Mouse (Mus musculus) CD4-positive, CD25-positive, alpha-beta regulatory T cell, adult 4 months (primary cell): ENCODE data around the gene Aox2. TPM values are rescaled to one million over a fixed set of nuclear protein-coding genes. Genes with fewer than 3 reads are reported as not detected.
A peak's percentile ranks its signal among the peaks of the same experiment; 100 is the strongest.

Experiments
- ATAC-seq: one replicate; pipeline ENCODE4 v1.8.0; 2017
- polyA plus RNA-seq, 2 experiments: library from polyadenylated mRNA; unstranded; fragments of 100-300 nt; shearing (Covaris generic); gene quantifications; one replicate each; pipeline ENCODE4 v1.2.1; 2017

The Aox2 gene
- polyA plus RNA-seq, 2 experiments from 2014 or later: 0.10 TPM; not detected in 1

DNA sequence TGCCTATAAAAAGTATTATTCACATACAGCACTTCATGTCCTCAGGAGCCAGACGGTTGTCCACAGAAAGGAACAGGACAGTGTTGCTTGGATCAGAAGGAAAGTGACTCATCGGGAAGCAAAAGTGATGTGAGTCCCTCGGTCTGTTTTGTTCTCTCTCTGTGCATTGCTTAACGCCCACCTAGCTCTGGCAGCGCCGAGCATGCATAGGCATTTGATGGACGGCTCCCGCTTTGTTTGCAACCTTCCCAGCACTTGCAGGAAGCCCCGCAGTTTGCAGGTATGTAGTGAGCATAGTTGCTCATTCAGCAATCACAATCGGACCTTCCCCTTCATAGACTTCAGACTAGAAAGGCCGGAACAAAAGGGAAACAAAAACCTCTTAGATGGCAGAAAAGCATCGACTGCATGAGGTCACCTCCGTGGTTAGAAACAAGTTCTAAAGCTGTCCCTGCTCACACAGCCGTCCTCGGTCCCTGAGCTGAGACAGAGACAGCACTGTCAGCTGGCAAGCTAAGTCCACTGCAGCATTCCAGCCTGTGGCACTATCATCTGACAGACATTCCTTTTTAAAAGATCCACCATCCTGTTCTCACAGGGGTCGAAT lies 11.8 kb downstream of the Aox2 start:
- ATAC-seq: no peak

DNA sequence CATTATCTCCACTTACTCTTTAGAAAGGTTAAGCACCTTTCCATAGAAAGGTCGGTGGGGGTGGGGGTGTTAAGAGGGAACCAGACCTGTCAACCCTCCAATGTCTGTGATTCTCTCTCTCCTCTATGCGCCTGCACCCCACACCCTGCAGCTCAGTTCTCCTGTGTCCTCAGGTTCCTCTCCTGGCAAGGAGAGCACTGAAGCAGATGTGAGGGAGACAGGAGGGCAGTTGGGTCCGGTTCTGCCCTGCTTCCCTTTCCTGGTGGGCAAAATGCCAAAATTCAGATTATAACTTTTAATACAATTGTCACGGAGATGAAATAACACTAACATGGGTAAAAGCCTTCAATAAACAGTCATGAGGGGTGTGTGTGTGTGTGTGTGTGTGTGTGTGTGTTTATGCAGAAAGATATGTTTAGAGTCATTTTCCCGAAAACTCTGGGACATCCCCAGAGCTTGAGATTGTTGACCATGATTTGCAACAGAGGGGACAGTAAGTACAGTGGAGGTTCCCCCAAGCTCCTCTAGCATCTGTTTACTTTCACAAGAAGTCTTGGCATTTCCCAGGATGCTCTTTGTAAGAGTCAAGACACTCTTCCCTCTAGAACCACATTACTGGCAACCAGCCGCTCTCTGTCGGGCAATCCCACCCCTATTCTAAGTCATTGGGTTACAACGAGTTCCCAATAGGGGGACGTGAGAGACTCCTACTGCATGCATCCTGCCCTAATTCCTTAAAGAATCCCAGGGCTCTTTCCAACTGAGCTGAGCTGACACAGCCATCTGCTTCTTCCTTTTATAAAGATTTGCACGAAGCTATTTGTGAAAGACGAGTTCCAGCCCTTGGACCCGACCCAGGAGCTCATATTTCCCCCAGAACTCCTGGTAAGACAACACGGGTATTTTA lies 13.5 kb downstream of the Aox2 start:
- no peak for ATAC-seq

DNA sequence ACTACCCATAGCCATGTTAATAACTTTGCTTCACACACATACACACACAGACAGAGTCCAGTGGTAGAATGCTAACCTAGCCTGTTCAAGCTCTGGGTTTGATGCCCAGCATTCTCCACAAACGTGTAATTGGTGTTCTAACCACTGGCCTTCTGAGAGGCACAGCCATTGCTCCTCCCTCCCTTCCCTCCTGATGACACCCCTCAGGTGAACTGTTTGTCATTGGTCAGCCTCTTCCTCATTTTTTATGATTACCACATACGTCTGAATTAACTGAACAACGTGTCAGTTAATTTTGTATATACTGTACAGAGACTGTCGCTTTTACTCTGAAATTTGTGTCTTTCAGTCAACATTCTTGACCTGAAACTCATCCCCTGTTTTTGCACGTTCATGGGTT lies 16.6 kb downstream of the Aox2 start:
- no peak for ATAC-seq

DNA sequence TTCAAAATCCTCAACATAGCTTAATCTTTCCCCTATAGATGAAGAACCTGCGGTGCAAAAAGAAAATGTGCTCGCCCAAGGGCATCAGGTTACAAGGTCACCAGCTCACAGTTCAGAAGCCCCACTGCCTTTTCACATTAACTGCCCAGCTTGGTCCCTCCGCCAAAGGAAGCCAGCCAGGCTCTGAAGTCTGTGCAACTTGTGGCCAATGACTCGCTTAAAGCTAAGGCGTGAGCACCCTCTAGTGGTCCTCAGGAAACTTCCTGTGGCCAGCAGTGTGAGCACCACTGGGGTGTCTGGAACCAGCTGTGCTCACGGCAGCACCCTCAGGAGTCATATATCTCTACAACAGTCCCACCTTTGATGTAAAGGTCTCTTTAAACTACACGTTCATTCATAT lies 18.2 kb downstream of the Aox2 start:
- ATAC-seq: peak; percentile 60

DNA sequence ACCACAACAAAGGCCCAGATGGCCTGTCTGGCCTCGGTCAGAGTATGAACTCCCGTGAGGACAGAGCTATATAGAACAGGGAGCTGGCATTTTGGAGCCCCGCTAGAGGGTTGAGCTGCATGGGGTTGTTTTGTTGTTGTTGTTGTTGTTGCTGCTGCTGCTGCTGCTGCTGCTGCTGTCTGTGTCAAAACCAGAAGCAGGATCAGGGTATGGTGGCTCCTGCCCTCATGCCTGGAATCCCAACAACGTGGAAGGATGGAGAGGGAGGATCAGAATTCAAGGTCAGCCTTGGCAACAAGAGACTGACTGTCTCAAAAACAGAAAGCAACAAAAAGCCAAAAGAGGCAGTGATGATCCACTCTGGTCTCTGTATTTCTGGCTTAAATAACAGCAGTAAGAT lies 18.7 kb downstream of the Aox2 start:
- ATAC-seq: no peak

DNA sequence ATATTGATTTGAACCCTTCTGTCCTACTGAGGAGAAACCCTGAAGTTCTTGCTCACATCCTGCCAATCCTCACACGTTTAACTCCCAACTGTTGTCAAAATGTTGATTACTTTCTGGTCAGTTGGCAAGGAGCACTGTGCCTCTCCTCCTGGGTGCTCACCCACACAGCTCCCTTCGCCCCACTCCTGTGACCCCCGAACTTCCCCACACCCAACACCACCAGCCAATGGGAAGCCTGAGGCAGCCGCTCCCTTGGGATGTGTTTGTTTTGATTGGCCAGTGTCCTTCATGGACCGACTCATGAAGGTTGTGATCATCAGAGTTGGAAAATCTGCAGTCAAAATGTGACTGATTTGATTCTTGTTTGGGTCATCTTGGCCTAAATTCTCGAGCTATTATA lies 20.2 kb downstream of the Aox2 start:
- ATAC-seq: no peak

DNA sequence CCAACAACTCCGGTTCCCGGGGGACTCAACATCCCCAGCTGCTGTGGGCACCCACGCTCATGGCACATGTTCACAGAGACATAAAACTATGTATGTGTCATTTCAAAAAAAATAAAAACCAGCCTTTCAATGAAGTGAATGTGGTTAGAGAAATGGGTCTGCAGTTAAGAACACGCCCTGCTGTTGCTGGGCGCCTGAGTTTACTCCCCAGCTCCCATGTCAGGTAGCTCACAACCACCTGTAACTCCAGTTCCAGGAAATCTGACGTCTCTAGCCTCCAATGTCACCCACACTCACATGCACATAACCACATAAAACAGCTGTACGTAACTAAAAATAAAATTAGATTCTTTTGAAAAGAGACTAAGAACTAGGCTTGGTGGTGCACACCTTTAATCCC lies 22.9 kb downstream of the Aox2 start:
- ATAC-seq: peak; percentile 64

DNA sequence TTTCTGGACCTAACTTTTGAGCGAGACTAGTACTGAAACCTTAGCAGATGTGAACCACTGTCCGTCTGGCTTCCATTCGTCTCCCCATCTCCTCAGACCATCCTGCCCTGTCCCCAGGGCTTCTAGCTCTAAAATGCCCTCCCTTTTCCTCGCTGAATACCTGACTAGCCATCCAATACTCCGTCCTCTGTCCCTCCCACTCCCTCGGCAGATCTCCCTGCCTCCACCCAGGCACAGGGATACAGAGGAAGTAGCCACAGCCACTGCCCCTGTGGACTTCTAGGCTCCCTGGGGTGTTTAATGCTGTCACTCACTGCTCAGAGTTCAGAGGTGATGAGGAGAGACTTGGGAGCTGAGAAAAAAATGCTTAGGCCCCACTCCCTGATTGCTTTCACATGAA lies 23.9 kb downstream of the Aox2 start:
- no peak for ATAC-seq

DNA sequence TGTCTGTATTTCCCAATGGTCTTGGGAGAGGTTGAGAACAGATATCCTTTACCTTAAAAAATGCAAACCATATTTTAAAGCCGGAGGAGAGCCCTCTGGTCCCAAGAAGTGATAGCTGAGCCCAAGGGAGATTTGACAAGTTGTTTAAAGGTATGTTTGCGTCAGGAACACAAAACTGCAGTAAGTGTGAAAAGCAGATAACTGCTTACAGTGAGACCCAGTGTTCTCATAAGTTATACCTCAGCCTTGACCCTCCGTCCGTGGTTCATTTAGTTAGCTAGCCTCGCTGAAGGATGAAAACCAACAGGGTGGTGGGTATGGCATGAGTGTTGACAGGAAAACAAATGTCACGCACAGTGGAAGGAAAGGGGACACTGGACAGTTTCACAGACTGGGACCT lies 24.9 kb downstream of the Aox2 start:
- ATAC-seq: no peak

DNA sequence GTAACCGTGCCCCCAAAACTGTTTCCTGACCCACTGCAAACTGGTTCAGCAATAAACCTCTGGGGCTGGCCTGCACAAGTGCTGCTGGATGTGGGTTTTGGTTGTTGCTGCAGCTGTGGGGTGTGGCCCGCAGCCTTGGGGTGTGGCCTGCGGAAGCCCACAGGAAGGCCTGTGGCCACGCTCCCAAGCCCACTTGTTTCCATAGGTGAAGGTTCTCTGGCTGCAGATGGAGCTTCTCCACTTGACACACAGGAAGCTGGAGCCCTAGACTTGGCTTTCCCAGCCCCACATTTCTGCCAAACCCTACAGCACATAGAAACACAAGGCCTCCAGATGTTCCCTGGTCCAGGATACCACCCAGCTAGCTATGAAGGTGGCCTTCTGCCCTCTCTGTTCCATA lies 25.6 kb downstream of the Aox2 start:
- peak; percentile 79 for ATAC-seq

DNA sequence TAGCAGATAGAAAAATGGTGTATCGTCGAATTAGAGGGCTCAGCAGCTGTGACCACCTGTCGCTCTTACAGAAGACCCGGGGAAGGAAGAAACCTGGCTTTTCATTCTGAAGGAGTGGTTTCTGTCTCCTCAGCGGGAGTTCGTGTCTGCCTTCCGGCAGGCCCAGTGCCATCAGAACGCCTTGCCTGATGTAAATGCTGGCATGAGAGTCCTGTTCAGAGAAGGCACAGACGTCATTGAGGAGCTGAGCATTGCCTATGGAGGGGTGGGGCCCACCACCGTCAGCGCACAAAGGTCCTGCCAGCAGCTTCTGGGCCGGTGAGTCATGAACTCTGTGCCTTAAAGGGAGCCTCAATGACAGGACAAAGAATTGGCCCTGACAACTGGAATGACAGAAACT lies 26.2 kb downstream of the Aox2 start:
- peak; percentile 35 for ATAC-seq

DNA sequence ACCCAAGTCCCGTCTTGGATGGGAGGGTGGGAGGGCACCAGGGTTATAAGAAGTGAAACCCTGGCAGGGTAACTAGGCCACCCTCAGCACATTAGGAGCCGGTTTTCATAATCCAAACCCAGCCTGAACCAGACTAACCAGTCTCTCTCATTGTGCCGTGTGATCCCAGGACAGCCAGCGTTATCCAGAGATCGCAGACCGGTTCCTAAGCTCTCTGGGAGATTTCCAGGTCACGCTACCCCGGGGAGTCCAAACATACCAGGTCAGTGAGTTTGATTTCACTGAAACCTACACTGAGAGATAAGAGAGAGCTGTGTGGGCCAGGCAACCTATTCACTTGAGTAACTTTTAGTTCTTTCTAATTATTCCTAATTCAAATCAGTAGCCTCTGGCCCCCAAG lies 29.1 kb downstream of the Aox2 start:
- ATAC-seq: no peak

DNA sequence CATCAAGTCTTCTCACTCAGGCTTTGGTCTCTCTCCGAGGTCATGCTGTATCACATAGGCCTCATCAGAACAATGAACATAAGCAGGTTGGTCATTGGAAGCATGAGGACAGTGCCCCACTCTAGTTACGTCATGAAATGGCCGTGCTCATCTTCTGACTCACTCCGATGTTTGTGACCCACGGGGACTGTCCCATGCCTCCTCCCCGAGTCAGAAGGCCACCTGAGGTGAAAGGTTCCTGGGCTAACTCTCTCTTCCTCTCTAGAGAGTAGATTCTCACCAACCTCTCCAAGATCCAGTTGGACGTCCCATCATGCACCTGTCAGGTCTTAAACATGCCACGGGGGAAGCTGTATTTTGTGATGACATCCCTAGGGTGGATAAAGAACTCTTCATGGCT lies 30.5 kb downstream of the Aox2 start:
- ATAC-seq: no peak

DNA sequence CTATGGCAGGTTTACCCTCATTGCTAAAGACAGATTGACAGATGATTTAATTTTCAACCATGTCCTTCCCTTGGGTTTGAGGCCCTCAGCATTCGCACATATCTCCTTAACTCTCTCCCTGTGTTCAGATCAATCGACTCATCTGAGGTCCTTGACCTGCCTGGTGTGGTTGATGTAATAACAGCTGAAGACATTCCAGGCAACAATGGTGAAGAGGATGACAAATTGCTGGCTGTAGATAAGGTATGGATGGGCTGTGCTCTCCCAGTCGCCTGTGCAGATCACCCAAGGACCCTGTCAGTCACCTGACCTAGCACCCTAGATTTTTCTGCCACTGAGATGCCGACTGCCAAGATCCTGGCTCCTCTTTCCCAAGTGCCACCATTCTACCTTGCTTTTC lies 31.7 kb downstream of the Aox2 start:
- no peak for ATAC-seq

DNA sequence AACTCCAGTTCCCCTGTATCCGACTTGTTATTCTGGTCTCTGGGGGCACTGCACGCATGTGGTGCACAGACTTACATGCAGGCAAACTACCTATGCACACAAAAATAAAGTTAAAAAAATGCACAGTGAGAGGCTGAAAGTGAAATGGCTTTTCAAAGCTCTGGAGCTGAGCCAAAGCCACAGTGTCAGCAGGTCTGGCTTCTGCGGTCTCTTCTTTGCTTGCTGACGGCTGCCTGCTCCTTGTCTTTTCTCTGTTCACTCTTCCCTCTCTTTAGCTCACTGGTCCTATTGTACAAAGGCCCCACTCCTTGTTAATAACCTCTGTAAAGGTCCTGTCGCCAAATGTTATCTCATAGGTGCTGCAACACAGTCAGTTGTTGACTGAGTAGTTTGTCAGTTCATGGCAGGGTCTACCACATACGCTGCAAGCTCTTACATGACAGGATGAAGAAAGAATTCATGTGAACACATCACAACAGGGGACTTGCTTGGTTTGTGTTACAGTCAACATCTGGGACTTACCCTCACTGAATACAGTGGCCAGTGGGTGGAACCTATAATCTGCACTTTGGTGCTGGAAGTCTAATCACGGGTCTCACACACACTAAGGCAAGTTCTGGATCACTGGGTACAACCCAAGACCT lies 33.2 kb downstream of the Aox2 start:
- ATAC-seq: peak; percentile 80

DNA sequence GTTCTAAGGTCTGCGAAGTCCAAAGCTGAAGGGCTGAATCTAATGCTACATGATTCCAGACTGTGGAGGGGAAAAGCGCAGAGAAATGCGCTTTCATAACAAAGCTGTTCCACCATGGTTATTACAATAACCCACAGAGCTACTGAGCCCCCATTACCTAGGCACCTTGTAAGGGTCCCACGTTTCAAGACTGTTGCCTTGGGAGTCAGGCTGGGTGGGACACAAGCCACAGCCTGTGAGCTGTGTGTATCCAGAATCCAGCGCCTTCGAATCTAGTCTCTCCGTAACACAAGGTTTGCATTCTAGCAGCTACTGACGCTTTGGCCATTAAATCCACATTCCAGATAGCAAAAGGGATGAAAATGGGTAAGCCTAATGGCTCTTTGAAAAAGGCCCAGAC lies 35.0 kb downstream of the Aox2 start:
- no peak for ATAC-seq

DNA sequence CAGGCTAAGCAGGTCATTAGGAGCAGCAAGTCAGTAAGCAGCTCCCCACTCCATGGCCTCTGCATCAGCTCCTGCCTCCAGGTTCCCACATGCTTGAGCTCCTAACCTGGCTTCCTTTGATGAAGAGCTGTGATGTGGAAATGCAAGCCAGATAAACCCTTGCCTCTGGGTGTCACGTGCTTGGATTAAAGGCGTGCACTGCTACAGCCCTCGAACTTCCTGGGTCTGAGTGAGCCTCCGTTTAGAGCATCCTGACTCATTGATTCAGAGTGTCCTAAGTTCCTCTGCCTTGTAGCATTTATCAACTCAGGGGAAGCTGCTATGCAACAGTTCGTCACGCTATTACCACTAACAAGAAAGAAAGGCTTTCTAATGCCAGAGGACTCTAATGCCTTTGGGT lies 37.4 kb downstream of the Aox2 start:
- peak; percentile 50 for ATAC-seq

DNA sequence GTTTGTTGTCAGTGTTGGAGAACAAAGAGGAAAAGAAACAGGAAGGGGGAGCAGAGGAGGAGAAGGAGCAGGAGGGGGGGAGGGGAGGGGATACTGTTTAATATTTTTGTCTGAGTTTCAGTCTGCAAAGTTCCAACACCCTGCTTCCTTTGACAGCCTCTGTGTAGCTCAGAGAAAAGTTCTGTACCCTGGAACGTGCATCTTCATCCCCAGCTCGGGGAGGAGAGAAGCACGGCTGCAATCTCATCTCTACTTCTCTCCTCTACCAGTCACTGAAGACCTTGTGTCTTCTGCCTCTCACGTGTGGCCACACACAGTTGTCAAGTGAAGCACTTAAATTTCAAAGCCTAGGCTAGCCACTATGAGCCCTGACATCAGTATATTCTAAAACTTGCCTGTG lies 55.1 kb downstream of the Aox2 start:
- no peak for ATAC-seq

DNA sequence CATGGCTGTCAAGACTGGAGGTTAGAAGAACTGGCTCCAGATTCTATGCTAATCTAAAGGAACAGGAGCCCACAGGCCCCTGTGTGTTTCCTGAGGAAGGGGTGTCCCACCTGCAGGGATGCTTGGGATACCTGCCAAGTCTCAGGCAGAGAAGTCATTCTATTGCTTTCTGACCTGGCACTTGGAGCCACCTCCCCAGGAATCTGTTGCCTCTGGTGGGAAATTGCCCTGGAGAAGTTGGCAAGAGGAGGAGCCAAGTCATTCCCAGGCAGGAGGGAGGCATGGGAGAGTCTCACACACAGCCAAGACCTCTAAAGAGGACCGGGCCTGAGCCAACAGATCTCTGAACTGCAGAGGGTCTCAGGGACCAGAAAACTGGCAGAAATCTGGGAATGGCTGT lies 61.8 kb downstream of the Aox2 start:
- no peak for ATAC-seq

DNA sequence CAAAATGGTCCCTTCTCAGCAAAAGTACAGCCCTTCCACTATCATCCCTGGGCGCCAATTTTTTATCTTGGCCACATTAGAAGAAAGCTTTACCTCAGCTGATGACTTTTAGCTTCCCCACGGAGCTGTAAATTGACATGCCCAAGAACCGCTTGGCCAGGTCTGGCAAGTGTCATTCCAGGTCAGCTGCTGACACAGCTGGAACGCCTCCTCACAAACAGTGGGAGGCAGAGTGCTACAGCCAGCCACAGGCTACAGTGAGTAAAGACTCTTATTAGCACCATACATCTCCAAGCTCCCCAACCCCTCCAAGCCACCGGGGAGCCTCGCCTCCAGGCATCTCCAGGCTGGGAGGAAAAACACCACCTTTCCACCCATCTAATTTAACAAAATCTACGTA lies 63.5 kb downstream of the Aox2 start:
- no peak for ATAC-seq

DNA sequence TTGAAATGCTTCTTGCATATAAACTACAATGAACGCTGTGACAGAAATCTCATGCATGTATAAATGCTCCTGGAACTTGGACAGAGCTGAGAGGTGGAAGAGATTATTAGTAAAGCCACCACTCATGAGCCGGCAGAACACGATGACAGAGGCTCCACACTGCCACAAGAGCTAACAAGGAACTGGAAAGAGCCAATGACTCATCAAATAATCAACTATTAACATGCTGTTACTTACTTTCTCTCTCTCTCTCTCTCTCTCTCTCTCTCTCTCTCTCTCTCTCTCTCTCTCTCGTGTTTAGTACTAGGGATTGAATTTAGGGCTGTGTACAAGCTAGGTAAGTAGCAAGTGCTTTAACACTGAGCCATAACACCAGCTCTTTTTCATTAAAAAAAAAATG lies 65.7 kb downstream of the Aox2 start:
- ATAC-seq: no peak

DNA sequence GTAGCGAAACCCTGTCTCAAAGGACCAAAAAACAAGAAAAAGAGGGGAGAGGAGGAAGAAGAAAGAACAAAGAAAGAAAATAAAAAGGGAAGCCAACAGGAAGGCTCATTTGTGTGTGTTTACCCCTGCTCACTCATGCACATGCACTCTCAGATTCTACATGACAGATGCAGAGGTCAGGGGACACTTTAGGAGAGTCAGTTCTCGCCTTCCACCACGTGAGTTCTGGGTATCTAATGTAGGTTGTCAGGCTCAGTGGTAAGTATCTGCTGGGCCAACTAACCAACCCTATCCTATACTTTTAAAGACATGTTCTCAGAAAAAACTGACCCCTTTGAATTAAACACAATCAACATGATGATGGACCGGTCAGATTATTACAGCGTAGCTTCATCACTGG lies 66.4 kb downstream of the Aox2 start:
- no peak for ATAC-seq

DNA sequence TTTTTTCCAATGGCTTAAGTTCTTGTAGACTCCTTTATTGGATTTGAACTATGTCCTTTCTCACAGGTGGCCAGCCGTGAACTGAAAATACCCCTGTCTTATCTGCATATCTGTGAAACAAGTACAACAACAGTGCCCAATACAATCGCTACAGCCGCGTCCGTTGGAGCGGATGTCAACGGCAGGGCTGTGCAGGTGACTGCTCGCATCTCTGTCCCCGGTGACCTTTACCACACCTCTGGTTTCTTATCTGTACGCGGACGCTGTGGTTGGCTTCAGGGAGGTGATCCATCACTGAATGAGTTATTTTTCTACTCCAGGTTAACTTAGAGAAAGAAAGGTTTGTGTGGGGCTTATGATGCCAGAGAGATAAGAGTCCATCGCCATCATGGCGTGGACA lies 68.0 kb downstream of the Aox2 start:
- ATAC-seq: no peak

DNA sequence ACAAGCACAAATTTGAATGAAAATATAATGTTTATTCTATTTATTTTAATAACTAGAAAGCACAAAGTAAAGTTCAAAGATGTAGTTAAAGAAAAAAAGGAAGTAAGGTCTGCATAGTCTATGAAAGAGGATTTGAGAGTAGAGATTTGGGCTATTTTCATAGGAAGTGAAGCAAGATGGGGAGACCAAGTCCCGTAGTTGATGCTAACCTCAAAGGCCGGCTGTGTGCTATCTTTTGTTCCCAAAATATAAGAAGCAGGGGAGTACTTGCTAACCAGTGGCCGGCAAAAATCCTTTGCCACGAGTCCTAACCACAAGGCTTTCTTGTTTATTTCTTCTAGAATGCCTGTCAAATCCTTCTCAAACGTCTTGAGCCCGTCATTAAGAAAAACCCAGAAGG lies 70.6 kb downstream of the Aox2 start:
- no peak for ATAC-seq
